Mouse (Mus musculus) ES-E14 (cell line): ENCODE results near the gene Btla. TPM values are rescaled to one million over a fixed set of nuclear protein-coding genes. Genes with fewer than 3 reads are reported as not detected.

Experiments
- DNase-seq: peaks from one replicate; pipeline ENCODE4 v3.0.0-alpha.2; 2013; ENCODE audit warnings: low read depth, low spot score
- H3K27ac ChIP-seq: 2 replicates; pipeline ENCODE4 v1.5.1; 2012; ENCODE audit warnings: low read depth, mild to moderate bottlenecking, low read length, moderate library complexity, mixed read lengths; ENCODE audit not compliant: poor library complexity, insufficient read depth, severe bottlenecking
- H3K36me3 ChIP-seq: 2 replicates; pipeline ENCODE4 v1.6.1; 2012; ENCODE audit warnings: mild to moderate bottlenecking, low read length, moderate library complexity, mixed read lengths; ENCODE audit not compliant: control insufficient read depth, poor library complexity, insufficient read depth, severe bottlenecking
- H3K4me1 ChIP-seq, 2 experiments: fragments of 150-350 bp in 1 of 2; sonication (generic) in 1 of 2; 2 replicates each; pipeline ENCODE4 v1.6.1; 2012; ENCODE audit warnings: low read length in 2 of 2, mild to moderate bottlenecking in 1 of 2, mixed read lengths in 1 of 2; ENCODE audit not compliant: control insufficient read depth in 2 of 2, insufficient read depth in 2 of 2, poor library complexity in 1 of 2
- H3K4me3 ChIP-seq, 2 experiments: fragments of 150-350 bp in 1 of 2; sonication (generic) in 1 of 2; 2 replicates each; pipeline ENCODE4 v1.5.1; 2012; ENCODE audit warnings: low read length in 2 of 2, low read depth in 1 of 2, mild to moderate bottlenecking in 1 of 2, mixed read lengths in 1 of 2; ENCODE audit not compliant: insufficient read depth in 1 of 2, poor library complexity in 1 of 2, severe bottlenecking in 1 of 2
- H3K9ac ChIP-seq: 2 replicates; pipeline ENCODE4 v1.6.1; 2012; ENCODE audit warnings: low read depth, mild to moderate bottlenecking, low read length, mixed read lengths; ENCODE audit not compliant: poor library complexity, insufficient read depth, severe bottlenecking
- H3K9me3 ChIP-seq: fragments of 150-350 bp; sonication (generic); 2 replicates; pipeline ENCODE4 v1.6.1; 2012; ENCODE audit warnings: low read depth, mild to moderate bottlenecking, low read length; ENCODE audit not compliant: control insufficient read depth, insufficient read depth
- CHD2 ChIP-seq: IDR thresholded peaks from 2 replicates; pipeline ENCODE4 v1.6.1; 2014; ENCODE audit warnings: mild to moderate bottlenecking, low read depth, low read length, inconsistent platforms
- HCFC1 ChIP-seq: IDR thresholded peaks from 2 replicates; pipeline ENCODE4 v1.6.1; 2012; ENCODE audit warnings: low read length, inconsistent platforms, borderline replicate concordance; ENCODE audit not compliant: insufficient read depth
- MAFK ChIP-seq: IDR thresholded peaks from 2 replicates; pipeline ENCODE4 v1.6.1; 2014; ENCODE audit warnings: mild to moderate bottlenecking, low read depth, low read length, inconsistent platforms; ENCODE audit not compliant: insufficient read depth
- ZC3H11A ChIP-seq: IDR thresholded peaks from 2 replicates; pipeline ENCODE4 v1.6.1; 2012; ENCODE audit warnings: low read depth, mild to moderate bottlenecking, inconsistent platforms, low read length, borderline replicate concordance
- ZNF384 ChIP-seq: IDR thresholded peaks from 2 replicates; pipeline ENCODE4 v1.6.1; 2012; ENCODE audit warnings: low read depth, low read length, inconsistent platforms
- in situ Hi-C, 2 experiments: fragments of 600-800 bp; cut with MboI; formaldehyde crosslinking; loops; one replicate each; pipeline ENCODE4 v1.15.1; 2025; ENCODE audit warnings: low sequenced_read_pairs in 2 of 2, inconsistent platforms in 1 of 2; ENCODE audit not compliant: unreplicated experiment in 2 of 2
- total RNA-seq: library from RNA; depleted of rRNA; stranded (reverse); fragments of 300-350 nt; gene quantifications from 2 replicates; pipeline ENCODE4 v1.2.3, GENCODE M21; 2012

Gene Btla
- total RNA-seq, 1 experiment, result 1.1 TPM

DNA sequence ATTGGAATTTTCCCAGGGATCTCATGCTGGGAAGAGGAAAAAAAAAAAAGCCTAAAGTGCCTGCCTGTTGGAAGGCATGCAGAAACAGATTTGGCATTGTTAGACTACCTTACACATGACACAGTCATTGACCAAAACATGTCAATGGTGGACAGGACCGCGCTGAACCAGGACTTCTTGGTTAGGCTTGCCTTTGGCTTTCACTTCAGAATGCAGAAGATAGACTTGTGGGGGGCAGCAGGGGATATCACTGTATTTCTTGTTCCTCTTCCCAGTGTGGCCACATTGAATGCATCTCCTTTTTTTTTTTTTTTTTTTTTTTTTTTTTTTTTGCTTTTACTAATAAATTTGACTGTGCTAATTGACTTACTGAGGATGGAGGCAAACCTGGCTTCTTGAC, 22.7 kb upstream of the Btla start:
- in situ Hi-C loops, result no loop called here
- no peak for DNase-seq
- no peak overlapping the region for H3K27ac ChIP-seq
- H3K4me3 ChIP-seq, result no peak overlapping the region
- TF ChIP-seq MAFK, result no peak
- no peak for TF ChIP-seq ZC3H11A
- no peak overlapping the region for H3K9ac ChIP-seq
- no peaks in the 10 kb centered on the region for H3K4me1 ChIP-seq
- no peaks in the 10 kb centered on the region for H3K36me3 ChIP-seq
- no peaks in the 10 kb centered on the region for H3K9me3 ChIP-seq

DNA sequence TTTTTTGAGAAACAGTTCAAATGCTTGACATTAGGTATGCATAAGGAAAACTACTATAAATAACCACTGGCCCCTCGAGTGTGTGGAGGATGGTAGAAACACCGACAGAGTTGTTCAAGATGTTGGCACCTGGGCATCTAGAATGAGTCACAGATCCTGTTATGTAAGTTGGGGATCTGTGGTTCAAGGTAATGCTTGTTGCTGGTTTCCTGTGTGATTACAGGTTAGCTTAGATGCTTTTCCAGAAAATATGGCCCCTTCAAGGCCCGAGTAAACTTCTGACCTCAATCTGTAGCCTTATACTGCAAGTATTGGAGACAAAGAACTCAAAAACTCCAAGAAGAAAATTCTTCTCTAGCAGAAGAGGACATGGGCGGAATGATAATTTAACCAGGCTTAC, 19.7 kb upstream of the Btla start:
- no peaks in the 10 kb centered on the region for H3K4me1 ChIP-seq
- no peaks in the 10 kb centered on the region for H3K9me3 ChIP-seq
- no peak overlapping the region for H3K4me3 ChIP-seq
- H3K36me3 ChIP-seq, result no peaks in the 10 kb centered on the region
- DNase-seq, result no peak
- no peak overlapping the region for H3K27ac ChIP-seq
- TF ChIP-seq MAFK, result no peak
- TF ChIP-seq HCFC1, result no peak
- TF ChIP-seq ZNF384, result no peak
- TF ChIP-seq CHD2, result no peak
- TF ChIP-seq ZC3H11A, result no peak
- H3K9ac ChIP-seq, result no peak overlapping the region
- in situ Hi-C loops, result no loop called here

DNA sequence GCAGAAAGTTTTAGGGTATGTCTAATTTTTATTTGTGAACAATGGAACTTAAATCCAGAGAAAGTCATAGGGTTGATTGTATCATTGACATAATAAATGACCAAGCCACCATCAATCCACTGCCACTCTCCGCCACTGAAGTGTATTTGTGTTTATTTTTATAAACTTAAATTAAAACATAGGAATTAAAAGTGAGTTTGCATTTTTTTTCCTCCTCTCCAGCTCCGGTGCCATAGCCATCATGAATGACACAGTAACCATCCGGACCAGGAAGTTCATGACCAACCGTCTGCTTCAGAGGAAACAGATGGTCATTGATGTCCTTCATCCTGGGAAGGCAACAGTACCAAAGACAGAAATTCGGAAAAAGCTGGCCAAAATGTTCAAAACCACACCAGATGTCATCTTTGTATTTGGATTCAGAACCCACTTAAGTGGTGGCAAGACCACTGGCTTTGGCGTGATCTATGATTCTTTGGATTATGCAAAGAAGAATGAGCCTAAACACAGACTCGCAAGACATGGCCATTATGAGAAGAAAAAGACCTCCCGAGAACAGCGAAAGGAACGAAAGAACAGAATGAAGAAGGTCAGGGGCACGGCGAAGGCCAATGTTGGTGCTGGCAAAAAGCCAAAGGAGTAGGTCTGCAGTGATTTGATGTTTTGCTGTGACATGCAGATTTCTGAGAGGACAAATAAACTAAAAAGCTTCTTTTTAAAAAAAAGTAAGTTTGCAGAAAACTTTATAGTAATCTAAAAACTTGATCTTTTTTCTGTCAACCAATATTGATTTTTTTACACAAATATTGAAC, 19.1 kb upstream of the Btla start:
- no peak overlapping the region for H3K27ac ChIP-seq
- H3K4me1 ChIP-seq, result no peaks in the 10 kb centered on the region
- TF ChIP-seq ZNF384 (no peak), ZC3H11A (no peak), MAFK (no peak), HCFC1 (no peak), CHD2 (no peak)
- no peaks in the 10 kb centered on the region for H3K36me3 ChIP-seq
- H3K9me3 ChIP-seq, result no peaks in the 10 kb centered on the region
- in situ Hi-C loops, result no loop called here
- DNase-seq, result no peak
- H3K4me3 ChIP-seq, result no peak overlapping the region
- no peak overlapping the region for H3K9ac ChIP-seq

DNA sequence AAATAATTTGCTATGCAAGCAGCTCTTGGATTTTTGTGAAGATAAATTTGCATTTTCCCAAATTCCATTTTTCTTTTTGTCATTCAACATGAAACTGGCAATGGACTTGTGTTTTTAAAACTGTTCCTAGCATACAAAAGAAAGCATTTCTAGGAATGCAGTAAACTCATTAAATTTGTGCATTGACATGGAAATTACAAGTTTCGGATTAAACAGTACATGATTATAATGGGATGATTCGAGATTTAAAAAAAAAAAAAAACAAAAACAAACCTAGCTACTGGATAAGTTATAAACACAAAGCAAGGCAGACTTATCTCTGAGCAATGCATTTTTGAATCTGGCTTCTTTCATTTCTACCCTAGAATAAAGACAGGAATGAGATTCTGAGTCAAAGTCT, 2.1 kb upstream of the Btla start:
- Histone ChIP-seq H3K4me1 (peaks cover 0 to 4% of the 10 kb centered on the region in 2 experiments; a peak in 2 of 4 replicates), H3K36me3 (no peaks in the 10 kb centered on the region), H3K9me3 (no peaks in the 10 kb centered on the region), H3K27ac (no peak overlapping the region), H3K4me3 (no peak overlapping the region), H3K9ac (no peak overlapping the region)
- TF ChIP-seq HCFC1 (no peak), CHD2 (no peak), MAFK (no peak), ZNF384 (no peak), ZC3H11A (no peak)
- DNase-seq, result no peak
- in situ Hi-C loops, result no loop called here
